Mouse (Mus musculus) embryonic facial prominence, embryonic 11.5 days (tissue): ENCODE results near the gene Arhgap1. TPM values are rescaled to one million over a fixed set of nuclear protein-coding genes. Genes with fewer than 3 reads are reported as not detected.
A peak's percentile ranks its signal among the peaks of the same experiment; 100 is the strongest.
"Not testable (repeated sequence)": the region's sequence is repeated elsewhere in the genome, so short reads cannot be mapped to it uniquely, and the experiment has no call there.

Experiments used
- ATAC-seq: fragments of 200-750 bp; cut with Nextera tagmentation; replicated peaks from 2 replicates; pipeline ENCODE4 v1.8.0; 2017; ENCODE audit warnings: low read depth; ENCODE audit not compliant: insufficient number of reproducible peaks, low FRiP score, low TSS enrichment
- DNase-seq: peaks from one replicate; pipeline ENCODE4 v3.0.0-alpha.2; 2015; ENCODE audit warnings: low spot score
- H3K27ac ChIP-seq: fragments of 300-500 bp; sonication (generic); replicated peaks from 2 replicates; pipeline ENCODE4 v1.5.1; 2014; ENCODE audit warnings: mild to moderate bottlenecking, low read depth, low read length, control low read depth
- H3K27me3 ChIP-seq: fragments of 300-500 bp; sonication (generic); 2 replicates; pipeline ENCODE4 v1.6.1; 2014; ENCODE audit warnings: mild to moderate bottlenecking, low read length, moderate library complexity, mixed read lengths; ENCODE audit not compliant: control insufficient read depth, insufficient read depth
- H3K36me3 ChIP-seq: fragments of 300-500 bp; sonication (generic); replicated peaks from 2 replicates; pipeline ENCODE4 v1.6.1; 2014; ENCODE audit warnings: low read depth, mild to moderate bottlenecking, low read length, moderate library complexity, mixed read lengths; ENCODE audit not compliant: control insufficient read depth, insufficient read depth
- H3K4me1 ChIP-seq: fragments of 300-500 bp; sonication (generic); 2 replicates; pipeline ENCODE4 v1.6.1; 2014; ENCODE audit warnings: low read length, mixed read lengths; ENCODE audit not compliant: control insufficient read depth, insufficient read depth
- H3K4me2 ChIP-seq: fragments of 300-500 bp; sonication (generic); 2 replicates; pipeline ENCODE4 v1.6.1; 2014; ENCODE audit warnings: low read depth, mild to moderate bottlenecking, control low read depth, low read length, moderate library complexity
- H3K4me3 ChIP-seq: fragments of 300-500 bp; sonication (generic); 2 replicates; pipeline ENCODE4 v1.5.1; 2014; ENCODE audit warnings: low read depth, low read length, control low read depth
- H3K9ac ChIP-seq: fragments of 300-500 bp; sonication (generic); replicated peaks from 2 replicates; pipeline ENCODE4 v1.6.1; 2014; ENCODE audit warnings: mild to moderate bottlenecking, control low read depth, low read length
- H3K9me3 ChIP-seq: fragments of 300-500 bp; sonication (generic); replicated peaks from 2 replicates; pipeline ENCODE4 v1.6.1; 2016; ENCODE audit warnings: mild to moderate bottlenecking, low read length, inconsistent platforms, mixed read lengths; ENCODE audit not compliant: control insufficient read depth
- WGBS: fragments of 180-500 bp; shearing (Covaris S2); extraction: QIAGEN DNeasy Blood & Tissue Kit; methylation state at CpG from one replicate; pipeline ENCODE4 v1.1.7; 2014; 5-methylcytosine and 5-hydroxymethylcytosine counted together
- polyA plus RNA-seq: library from polyadenylated mRNA; unstranded; fragments of >200 nt; fragmentation: Nextera tagmentation; extraction: Ambion mirVana; gene quantifications from 2 replicates; pipeline ENCODE4 v1.2.1, GENCODE M21; 2014

The Arhgap1 gene
- polyA plus RNA-seq, result 73.7 and 83.2 TPM in 2 replicates

GRCm38 (mm10) chr2:91649553-91650359, at the start of gene Arhgap1, which contains the start of gene Zfp408:
TSS of gene Arhgap1 (plus strand) at chr2:91649860.
TSS of gene Zfp408 (minus strand) at chr2:91649791.
- peak; percentile 93 for ATAC-seq
- H3K4me2 ChIP-seq, result peak within 1 kb of the TSS; percentile 90
- H3K9me3 ChIP-seq, result no peaks in the 10 kb centered on the region
- no peaks in the 10 kb centered on the region for H3K4me1 ChIP-seq
- no peaks in the 10 kb centered on the region for H3K27me3 ChIP-seq
- peaks cover 22% of the 10 kb centered on the region for H3K36me3 ChIP-seq
- DNase-seq, result peak; percentile 98
- peak within 1 kb of the TSS; percentile 89 for H3K9ac ChIP-seq
- peak within 1 kb of the TSS; percentile 85 for H3K4me3 ChIP-seq
- H3K27ac ChIP-seq, result peak within 1 kb of the TSS; percentile 56; the same call in 1 of the 2 replicates
- under 1% methylated on average over 44 of the region's 44 CpGs for WGBS

- H3K9ac ChIP-seq, result no peak overlapping the region
- H3K27ac ChIP-seq, result no peak overlapping the region
- H3K27me3 ChIP-seq, result no peaks in the 10 kb centered on the region
- H3K9me3 ChIP-seq, result no peaks in the 10 kb centered on the region
- 96% methylated on average over 4 of the region's 4 CpGs for WGBS
- H3K4me1 ChIP-seq, result no peaks in the 10 kb centered on the region
- H3K4me3 ChIP-seq, result no peak overlapping the region
- peaks cover 24% of the 10 kb centered on the region for H3K36me3 ChIP-seq
- ATAC-seq (no peak), DNase-seq (no peak)
- no peak overlapping the region for H3K4me2 ChIP-seq
These were observed 49.2 kb upstream of the Arhgap1 start for GRCm38 (mm10) chr2:91600475-91600874.

- ATAC-seq (no peak), DNase-seq (peak; percentile 11)
- Histone ChIP-seq H3K9me3 (no peaks in the 10 kb centered on the region), H3K27ac (no peak overlapping the region), H3K4me2 (no peak overlapping the region), H3K4me1 (no peaks in the 10 kb centered on the region), H3K27me3 (no peaks in the 10 kb centered on the region), H3K36me3 (peaks cover 18% of the 10 kb centered on the region), H3K4me3 (no peak overlapping the region), H3K9ac (no peak overlapping the region)
- WGBS, result 89% methylated on average over 4 of the region's 4 CpGs
These were observed 47.3 kb upstream of the Arhgap1 start for GRCm38 (mm10) chr2:91602389-91602788.

GRCm38 (mm10) chr2:91609370-91609769, 40.3 kb upstream of the Arhgap1 start:
- H3K27me3 ChIP-seq, H3K4me1 ChIP-seq, ATAC-seq, H3K27ac ChIP-seq, H3K36me3 ChIP-seq, H3K4me2 ChIP-seq, DNase-seq, H3K4me3 ChIP-seq, H3K9me3 ChIP-seq, H3K9ac ChIP-seq: not testable (repeated sequence)

- H3K27ac ChIP-seq, result no peak overlapping the region
- ATAC-seq, result no peak
- 94% methylated on average over 5 of the region's 5 CpGs for WGBS
- no peak overlapping the region for H3K9ac ChIP-seq
- no peaks in the 10 kb centered on the region for H3K9me3 ChIP-seq
- no peak overlapping the region for H3K4me3 ChIP-seq
- no peaks in the 10 kb centered on the region for H3K27me3 ChIP-seq
- no peak for DNase-seq
- H3K36me3 ChIP-seq, result peaks cover 10% of the 10 kb centered on the region
- H3K4me2 ChIP-seq, result no peak overlapping the region
- no peaks in the 10 kb centered on the region for H3K4me1 ChIP-seq
These were observed 27.3 kb upstream of the Arhgap1 start for GRCm38 (mm10) chr2:91622356-91622755.

- not testable (repeated sequence) for DNase-seq, H3K9ac ChIP-seq, H3K4me2 ChIP-seq, H3K4me1 ChIP-seq, H3K9me3 ChIP-seq, H3K27me3 ChIP-seq, ATAC-seq, H3K27ac ChIP-seq, H3K4me3 ChIP-seq
- WGBS, result 90% methylated on average over 7 of the region's 7 CpGs
- H3K36me3 ChIP-seq, result peaks cover 10% of the 10 kb centered on the region
These were observed 26.3 kb upstream of the Arhgap1 start for GRCm38 (mm10) chr2:91623366-91623765.

GRCm38 (mm10) chr2:91627486-91627885, 22.2 kb upstream of the Arhgap1 start:
- H3K4me2 ChIP-seq, result no peak overlapping the region
- DNase-seq, result no peak
- no peaks in the 10 kb centered on the region for H3K27me3 ChIP-seq
- H3K36me3 ChIP-seq, result no peaks in the 10 kb centered on the region; the same call in 1 of the 2 replicates
- no peak for ATAC-seq
- no peak overlapping the region for H3K9ac ChIP-seq
- no peaks in the 10 kb centered on the region for H3K4me1 ChIP-seq
- no peaks in the 10 kb centered on the region for H3K9me3 ChIP-seq
- WGBS, result 79% methylated on average over 5 of the region's 5 CpGs
- no peak overlapping the region for H3K4me3 ChIP-seq
- no peak overlapping the region for H3K27ac ChIP-seq

- Histone ChIP-seq H3K9ac (no peak overlapping the region), H3K9me3 (no peaks in the 10 kb centered on the region), H3K4me1 (no peaks in the 10 kb centered on the region), H3K4me2 (no peak overlapping the region), H3K27ac (no peak overlapping the region), H3K36me3 (no peaks in the 10 kb centered on the region), H3K4me3 (no peak overlapping the region), H3K27me3 (no peaks in the 10 kb centered on the region)
- DNase-seq (no peak), ATAC-seq (no peak)
- WGBS, result 90% methylated on average over 8 of the region's 8 CpGs
These were observed 21.5 kb upstream of the Arhgap1 start for GRCm38 (mm10) chr2:91628171-91628570.
